Mouse (Mus musculus) erythroblast, embryonic 14.5 days (primary cell): ENCODE results near the gene Maats1.

Experiments used
- GATA1 ChIP-seq: IDR thresholded peaks from 2 replicates; pipeline ENCODE4 v1.6.1; 2012; ENCODE audit warnings: low read length, inconsistent platforms, mixed read lengths
- TAL1 ChIP-seq: IDR thresholded peaks from 3 replicates; pipeline ENCODE4 v1.6.1; 2012; ENCODE audit warnings: low read length, inconsistent platforms, mixed read lengths

DNA sequence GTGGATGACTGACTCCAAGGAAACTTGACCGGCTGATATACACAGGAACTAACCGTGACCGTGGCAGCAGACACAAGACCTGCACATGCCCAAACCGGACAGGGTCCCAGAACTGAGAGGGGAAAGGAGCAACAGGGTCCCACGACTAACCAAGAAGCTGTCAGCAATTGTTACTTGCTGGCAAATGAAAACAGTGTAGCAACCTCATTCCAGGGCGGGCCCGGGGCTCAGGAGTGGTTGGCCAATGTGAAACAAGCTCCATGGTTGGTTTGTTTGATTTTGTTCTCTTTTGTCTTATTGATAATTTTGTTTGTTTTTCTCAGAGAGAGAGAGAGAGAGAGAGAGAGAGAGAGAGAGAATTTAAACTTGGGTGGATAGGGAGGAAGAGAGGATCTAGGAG is 61.0 kb downstream of the Maats1 start:
- TF ChIP-seq GATA1 (no peak), TAL1 (no peak)
